Mouse (Mus musculus) G1E (cell line): Measurements from ENCODE around the gene Prep. TPM values are rescaled to one million over a fixed set of nuclear protein-coding genes. Genes with fewer than 3 reads are reported as not detected.

Experiments used
- ATAC-seq: 2 replicates; pipeline ENCODE4 v1.8.0; 2016; ENCODE audit warnings: mild to moderate bottlenecking; ENCODE audit not compliant: insufficient number of reproducible peaks, poor library complexity, low FRiP score, severe bottlenecking; ENCODE audit errors: extremely low read depth
- DNase-seq: peaks from one replicate; pipeline ENCODE4 v3.0.0; 2012; ENCODE audit warnings: low spot score
- H3K27me3 ChIP-seq: 2 replicates; pipeline ENCODE4 v1.6.1; 2012; ENCODE audit warnings: mild to moderate bottlenecking, low read length, inconsistent platforms; ENCODE audit not compliant: insufficient read depth
- H3K36me3 ChIP-seq: replicated peaks from 2 replicates; pipeline ENCODE3; 2012; ENCODE audit warnings: mild to moderate bottlenecking, inconsistent platforms
- H3K4me1 ChIP-seq: 2 replicates; pipeline ENCODE4 v1.6.1; 2012; ENCODE audit warnings: low read depth, low read length, inconsistent platforms, mixed read lengths; ENCODE audit not compliant: insufficient read depth
- H3K4me3 ChIP-seq: 2 replicates; pipeline ENCODE4 v1.5.1; 2012; ENCODE audit warnings: low read depth, mild to moderate bottlenecking, inconsistent platforms, low read length, moderate library complexity, mixed read lengths
- H3K9me3 ChIP-seq: replicated peaks from 2 replicates; pipeline ENCODE4 v1.6.1; 2012; ENCODE audit warnings: inconsistent platforms
- CTCF ChIP-seq: IDR thresholded peaks from 2 replicates; pipeline ENCODE4 v1.5.1; 2012; ENCODE audit warnings: low read depth, low read length, inconsistent platforms, mixed read lengths
- GATA1 ChIP-seq: IDR thresholded peaks from 2 replicates; pipeline ENCODE4 v1.6.1; 2012; ENCODE audit warnings: borderline replicate concordance, low read length, inconsistent platforms, mixed read lengths
- GATA2 ChIP-seq: IDR thresholded peaks from 2 replicates; pipeline ENCODE4 v1.6.1; 2012; ENCODE audit warnings: low read depth, low read length, inconsistent platforms, borderline replicate concordance
- POLR2AphosphoS5 ChIP-seq: IDR thresholded peaks from 2 replicates; pipeline ENCODE4 v1.6.1; 2012; ENCODE audit warnings: low read depth, low read length, inconsistent platforms; ENCODE audit not compliant: insufficient replicate concordance
- TAL1 ChIP-seq: conservative IDR thresholded peaks from 2 replicates; pipeline ENCODE4 v1.6.1; 2012; ENCODE audit warnings: low read depth, low read length, inconsistent platforms, mixed read lengths
- polyA plus RNA-seq: library from polyadenylated mRNA; stranded (reverse); fragments of >175 nt; gene quantifications from 2 replicates; pipeline ENCODE4 v1.2.3, GENCODE M21; 2012
- total RNA-seq, 2 experiments: library from RNA; stranded (forward) in 1 of 2; stranded (reverse) in 1 of 2; fragments of 200-1000 nt in 1 of 2; fragments of >200 nt in 1 of 2; fragmentation: Nextera tagmentation in 1 of 2; gene quantifications; 2 replicates each; pipeline ENCODE4 v1.2.3; 2014 to 2017

The Prep gene
- total and polyA plus RNA-seq, 3 experiments = 14.4 to 25.8 (median 18.3) TPM

- ATAC-seq (no peak), DNase-seq (no peak)
- H3K4me3 ChIP-seq = no peak overlapping the region
- no peak for TF ChIP-seq CTCF
- no peak for TF ChIP-seq POLR2AphosphoS5
- TF ChIP-seq TAL1 = no peak
- TF ChIP-seq GATA1 = no peak
- no peak for TF ChIP-seq GATA2
- H3K36me3 ChIP-seq = peaks cover 87% of the 10 kb centered on the region
- H3K9me3 ChIP-seq = 0 out of 2 replicates have a peak, but pooled peaks cover 3% of the 10 kb centered on the region
- H3K4me1 ChIP-seq = no peaks in the 10 kb centered on the region
- H3K27me3 ChIP-seq = no peaks in the 10 kb centered on the region
Measured at GRCm38 (mm10) chr10:45116832-45117231, 49.8 kb downstream of the Prep start.

- H3K4me3 ChIP-seq = no peak overlapping the region
- H3K27me3 ChIP-seq = no peaks in the 10 kb centered on the region
- H3K9me3 ChIP-seq = 0 out of 2 replicates have a peak, but pooled peaks cover 3% of the 10 kb centered on the region
- no peaks in the 10 kb centered on the region for H3K4me1 ChIP-seq
- ATAC-seq (no peak), DNase-seq (no peak)
- H3K36me3 ChIP-seq = peaks cover 88% of the 10 kb centered on the region
- TF ChIP-seq CTCF (no peak), GATA2 (no peak), GATA1 (no peak), POLR2AphosphoS5 (no peak), TAL1 (no peak)
Measured at GRCm38 (mm10) chr10:45118389-45118788, 51.4 kb downstream of the Prep start.

- TF ChIP-seq GATA2 (no peak), CTCF (no peak), GATA1 (no peak), POLR2AphosphoS5 (no peak), TAL1 (no peak)
- DNase-seq = no peak
- H3K27me3 ChIP-seq = no peaks in the 10 kb centered on the region
- no peak overlapping the region for H3K4me3 ChIP-seq
- H3K4me1 ChIP-seq = no peaks in the 10 kb centered on the region
- H3K9me3 ChIP-seq = no peaks in the 10 kb centered on the region
- H3K36me3 ChIP-seq = peaks cover 91% of the 10 kb centered on the region
- ATAC-seq = no peak
Measured at GRCm38 (mm10) chr10:45121637-45122036, 54.6 kb downstream of the Prep start.

DNA sequence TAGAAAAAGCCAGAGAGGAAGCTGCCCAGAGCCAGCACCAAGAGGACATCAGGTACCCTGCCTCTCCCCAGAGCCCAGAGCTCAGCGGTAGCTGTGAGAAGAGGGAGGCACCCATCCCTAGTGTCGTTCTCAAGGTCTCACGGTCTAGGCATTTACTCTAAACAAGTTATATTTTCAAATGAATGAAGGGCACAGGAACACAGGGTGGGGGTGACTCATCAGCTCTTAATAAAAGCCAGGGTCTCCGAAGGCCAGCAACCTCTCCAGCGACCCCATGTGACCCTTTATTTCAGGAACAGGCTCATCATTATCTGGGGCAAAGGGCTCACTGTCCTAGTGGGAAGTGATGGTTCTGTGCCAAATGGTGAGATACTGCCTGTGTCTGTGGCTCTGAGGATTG, 55.5 kb downstream of the Prep start:
- Histone ChIP-seq H3K27me3 (no peaks in the 10 kb centered on the region), H3K4me3 (no peak overlapping the region), H3K9me3 (no peaks in the 10 kb centered on the region), H3K4me1 (peaks cover under 1% of the 10 kb centered on the region; the same call in 1 of the 2 replicates), H3K36me3 (peaks cover 91% of the 10 kb centered on the region)
- TF ChIP-seq CTCF = no peak
- DNase-seq = no peak
- no peak for ATAC-seq

DNA sequence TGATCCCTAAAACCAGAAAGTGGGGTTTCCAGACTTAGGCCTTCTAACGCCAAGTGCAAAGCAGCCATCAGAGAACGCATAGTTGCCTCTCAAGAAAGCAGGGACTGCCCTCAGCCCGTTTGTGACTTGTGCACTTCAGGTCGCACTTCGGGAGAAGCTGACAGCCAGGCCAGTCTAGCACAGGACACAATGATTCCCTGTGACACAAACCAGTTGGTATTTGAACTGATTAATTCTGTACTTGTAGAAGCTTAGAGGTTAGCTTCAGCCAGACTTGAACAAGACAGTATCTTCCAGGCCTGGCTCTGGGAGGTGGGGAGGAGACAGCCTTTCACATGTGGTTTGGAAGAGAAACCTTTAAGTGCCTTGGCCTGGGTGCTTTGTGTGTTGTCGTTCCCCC, 56.0 kb downstream of the Prep start:
- TF ChIP-seq CTCF (no peak), TAL1 (no peak), GATA2 (no peak), GATA1 (no peak), POLR2AphosphoS5 (no peak)
- Histone ChIP-seq H3K4me3 (no peak overlapping the region), H3K36me3 (peaks cover 91% of the 10 kb centered on the region), H3K9me3 (no peaks in the 10 kb centered on the region), H3K27me3 (no peaks in the 10 kb centered on the region), H3K4me1 (peaks cover 5% of the 10 kb centered on the region; the same call in 1 of the 2 replicates)
- DNase-seq (no peak), ATAC-seq (no peak)

DNA sequence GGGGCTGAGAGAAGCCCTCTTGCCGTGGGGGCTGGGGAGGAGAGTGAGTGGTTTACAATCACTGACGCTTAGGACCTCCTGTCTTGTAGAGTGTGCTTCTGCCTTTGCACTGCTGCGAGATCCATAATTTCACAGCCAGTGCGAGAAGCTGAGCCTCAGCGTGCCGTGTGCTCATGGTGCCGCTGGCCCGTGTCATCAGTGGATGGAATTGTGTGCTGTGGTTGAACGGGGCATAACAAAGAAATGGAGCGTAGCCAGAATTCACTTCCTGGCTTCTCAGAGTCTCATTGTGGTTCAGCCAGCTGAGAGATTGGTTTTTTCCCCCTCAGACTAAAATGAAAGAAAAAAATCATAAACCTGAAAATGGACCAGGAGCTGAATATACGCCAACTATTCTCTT, 62.1 kb downstream of the Prep start:
- TF ChIP-seq POLR2AphosphoS5 (no peak), GATA1 (no peak), TAL1 (no peak), GATA2 (no peak), CTCF (no peak)
- Histone ChIP-seq H3K4me1 (peaks cover 30% of the 10 kb centered on the region), H3K27me3 (no peaks in the 10 kb centered on the region), H3K36me3 (peaks cover 89% of the 10 kb centered on the region), H3K9me3 (no peaks in the 10 kb centered on the region), H3K4me3 (no peak overlapping the region; the same call in 1 of the 2 replicates)
- DNase-seq (no peak), ATAC-seq (no peak)
